In genomic region chr12:39741051-39741847, GRCm38 (mm10) we compare ENCODE assay signal across 15 mouse cellular contexts.
DNase-seq lines count a peak whose midpoint lies in the region; ATAC-seq and TF ChIP-seq lines count a peak whose summit lies in the region.
"Had no signal": no experiment of that assay in that cellular context is flagged by ENCODE, and none has a peak within 500 bp of the region (broad histone marks: within the 10 kb centered on the region; RNA-seq: fewer than 3 reads in every experiment).

No protein-coding gene starts in this region.

- no peak overlapping the region for H3K9ac ChIP-seq in hindbrain, embryonic 12.5 days
- no peak overlapping the region for H3K9ac ChIP-seq in ES-Bruce4 (ENCODE audit: low read depth, poor library complexity, severe bottlenecking)
- H3K9ac ChIP-seq: heart, embryonic 15.5 days; hindbrain, embryonic 15.5 days; liver, embryonic 12.5 days; midbrain, embryonic 12.5 days had no signal

- H3K4me3 ChIP-seq in hindbrain, embryonic 10.5 days = 0 out of 2 replicates have a peak overlapping the region, but pooled peaks have one; percentile 9
- H3K4me3 ChIP-seq in hindbrain, embryonic 12.5 days = no peak overlapping the region
- H3K4me3 ChIP-seq in ES-Bruce4 (ENCODE audit: low read depth, low read length) = no peak overlapping the region
- H3K4me3 ChIP-seq: heart, embryonic 15.5 days; hindbrain, embryonic 15.5 days; liver, embryonic 12.5 days; midbrain, embryonic 12.5 days had no signal

- H3K9me3 ChIP-seq in hindbrain, embryonic 10.5 days = no peaks in the 10 kb centered on the region
- H3K9me3 ChIP-seq in hindbrain, embryonic 12.5 days (replicated peaks) = no peaks in the 10 kb centered on the region
- no peaks in the 10 kb centered on the region for H3K9me3 ChIP-seq in ES-Bruce4 (replicated peaks; ENCODE audit: control insufficient read depth, insufficient read depth, low read length, poor library complexity, severe bottlenecking)
- H3K9me3 ChIP-seq: heart, embryonic 15.5 days; hindbrain, embryonic 15.5 days; liver, embryonic 12.5 days; midbrain, embryonic 12.5 days had no signal

- TF ChIP-seq POLR2A in ES-Bruce4 (IDR thresholded peaks at IDR 0.05; ENCODE audit: insufficient read depth, low read length) = no peak
- no peak for TF ChIP-seq POLR2A in brain, embryonic 14.5 days (IDR thresholded peaks at IDR 0.05; ENCODE audit: borderline replicate concordance, extremely low read depth, insufficient read depth, insufficient read length, poor library complexity, severe bottlenecking)

- H3K27me3 ChIP-seq in hindbrain, embryonic 10.5 days (ENCODE audit: insufficient read depth, poor library complexity, severe bottlenecking) = no peaks in the 10 kb centered on the region
- no peaks in the 10 kb centered on the region for H3K27me3 ChIP-seq in hindbrain, embryonic 12.5 days
- H3K27me3 ChIP-seq in ES-Bruce4 (ENCODE audit: control insufficient read depth, insufficient read depth, low read length, poor library complexity, severe bottlenecking) = no peaks in the 10 kb centered on the region
- H3K27me3 ChIP-seq: heart, embryonic 15.5 days; hindbrain, embryonic 15.5 days; liver, embryonic 12.5 days; midbrain, embryonic 12.5 days had no signal

- no peak for ATAC-seq in hindbrain, embryonic 12.5 days (ENCODE audit: low FRiP score)
- ATAC-seq: liver, embryonic 12.5 days had no signal

- no peak overlapping the region for H3K27ac ChIP-seq in hindbrain, embryonic 10.5 days
- H3K27ac ChIP-seq in hindbrain, embryonic 12.5 days = no peak overlapping the region
- H3K27ac ChIP-seq in ES-Bruce4 (ENCODE audit: insufficient read depth, low read length) = peak overlapping the region; percentile 95
- H3K27ac ChIP-seq: heart, embryonic 15.5 days; hindbrain, embryonic 15.5 days; liver, embryonic 12.5 days had no signal

- TF ChIP-seq EP300 in ES-Bruce4 (IDR thresholded peaks at IDR 0.05; ENCODE audit: insufficient read depth, low read depth, low read length) = peak; percentile 81

- DNase-seq in hindbrain, embryonic 10.5 days (ENCODE audit: low spot score) = peak; percentile 25
- DNase-seq in brain, embryonic 14.5 days (ENCODE audit: low read depth) = peak; percentile 60
- peak; percentile 35 for DNase-seq in mesoderm, embryonic 11.5 days (ENCODE audit: low read depth, low spot score)
- DNase-seq in ovary, postnatal 36 days (ENCODE audit: low spot score) = no peak
- DNase-seq in cerebellum, postnatal 4 days (ENCODE audit: low spot score in 2 of 2) = no peak
- DNase-seq in urinary bladder, postnatal 14 days (ENCODE audit: low spot score) = no peak
- DNase-seq: adrenal gland, adult 8-10 months; cerebellum, postnatal 14 days; kidney, adult 9 months had no signal

- TF ChIP-seq CTCF in ES-Bruce4 (IDR thresholded peaks at IDR 0.05; ENCODE audit: low read depth, low read length) = no peak
- TF ChIP-seq CTCF in brain, embryonic 14.5 days (IDR thresholded peaks at IDR 0.05; ENCODE audit: borderline replicate concordance, extremely low read depth, insufficient read depth, insufficient read length) = no peak

- 7% methylated on average over 13 of the region's 13 CpGs for WGBS in hindbrain, embryonic 10.5 days
- 6% methylated on average over 13 of the region's 13 CpGs for WGBS in hindbrain, embryonic 12.5 days

- H3K4me1 ChIP-seq in hindbrain, embryonic 10.5 days (replicated peaks) = peaks cover 26% of the 10 kb centered on the region
- H3K4me1 ChIP-seq in hindbrain, embryonic 12.5 days = peaks cover 12% of the 10 kb centered on the region
- H3K4me1 ChIP-seq in ES-Bruce4 (ENCODE audit: control insufficient read depth, insufficient read depth, low read length) = peaks cover 2% of the 10 kb centered on the region
- H3K4me1 ChIP-seq: heart, embryonic 15.5 days; liver, embryonic 12.5 days had no signal

- H3K36me3 ChIP-seq in hindbrain, embryonic 10.5 days = no peaks in the 10 kb centered on the region
- no peaks in the 10 kb centered on the region for H3K36me3 ChIP-seq in hindbrain, embryonic 12.5 days
- no peaks in the 10 kb centered on the region for H3K36me3 ChIP-seq in ES-Bruce4 (ENCODE audit: control insufficient read depth, insufficient read depth, low read length, poor library complexity, severe bottlenecking)
- H3K36me3 ChIP-seq: heart, embryonic 15.5 days; hindbrain, embryonic 15.5 days; liver, embryonic 12.5 days; midbrain, embryonic 12.5 days had no signal

- H3K4me2 ChIP-seq in hindbrain, embryonic 12.5 days (replicated peaks) = no peak overlapping the region
- H3K4me2 ChIP-seq: heart, embryonic 15.5 days; hindbrain, embryonic 15.5 days; liver, embryonic 12.5 days; midbrain, embryonic 12.5 days had no signal

Comparison
In these comparisons a context has a peak if more than half of its experiments do, and no peak if none do; other contexts are left out.
1. DNase-seq: peak in hindbrain, embryonic 10.5 days (single experiment), brain, embryonic 14.5 days (single experiment) and mesoderm, embryonic 11.5 days (single experiment); none in ovary, postnatal 36 days (single experiment), cerebellum, postnatal 4 days (0 of 2) and urinary bladder, postnatal 14 days (single experiment).